Mouse (Mus musculus) kidney, adult 2 months (tissue): ENCODE measurements around the gene Ercc8.

Source experiments
- CTCF ChIP-seq: fragments of 200-500 bp; conservative IDR thresholded peaks from 2 replicates; pipeline ENCODE4 v1.5.1; 2011; ENCODE audit warnings: low read depth, mild to moderate bottlenecking, control low read depth, low read length, moderate library complexity, mixed read lengths; ENCODE audit not compliant: insufficient read depth, insufficient read length
- POLR2A ChIP-seq: fragments of 200-500 bp; IDR thresholded peaks from one replicate; pipeline ENCODE4 v1.6.1; 2011; ENCODE audit warnings: low read depth, low read length, control low read depth

DNA sequence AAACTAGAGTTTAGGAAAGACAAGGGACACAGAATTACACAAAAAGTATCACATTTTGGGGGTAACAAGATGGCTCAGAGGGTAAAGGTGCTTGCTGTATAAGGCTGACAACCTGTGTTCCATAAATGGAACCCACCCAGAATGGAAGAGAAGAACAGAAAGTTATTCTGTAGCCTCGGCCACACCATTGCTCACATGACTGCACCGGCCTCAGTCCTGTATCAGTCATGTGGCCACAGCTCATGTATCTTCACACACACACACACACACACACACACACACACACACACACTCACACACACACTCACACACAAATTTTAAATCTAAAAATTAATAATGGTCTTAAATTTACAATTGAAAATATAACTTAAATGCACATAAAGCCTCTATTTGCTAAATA, 48.9 kb downstream of the Ercc8 start:
- TF ChIP-seq CTCF, result no peak
- no peak for TF ChIP-seq POLR2A
